Mouse (Mus musculus) heart, adult 2 months (tissue): ENCODE measurements around the gene Hist1h1b. TPM values are rescaled to one million over a fixed set of nuclear protein-coding genes. Genes with fewer than 3 reads are reported as not detected.
"Not testable (repeated sequence)": the region's sequence is repeated elsewhere in the genome, so short reads cannot be mapped to it uniquely, and the experiment has no call there.

Experiments
- DNase-seq, 2 experiments: peaks; one replicate each; pipeline ENCODE4 v3.0.0; 2021
- H3K27ac ChIP-seq: fragments of 200-600 bp; 2 replicates; pipeline ENCODE4 v1.8.1; 2022
- H3K27me3 ChIP-seq: fragments of 200-500 bp; 2 replicates; pipeline ENCODE4 v1.6.1; 2012; ENCODE audit warnings: mild to moderate bottlenecking, low read length, inconsistent platforms, mixed read lengths; ENCODE audit not compliant: control insufficient read depth, insufficient read depth
- H3K36me3 ChIP-seq: fragments of 200-500 bp; 2 replicates; pipeline ENCODE4 v1.6.1; 2012; ENCODE audit warnings: low read length, inconsistent platforms; ENCODE audit not compliant: control insufficient read depth, insufficient read depth
- H3K4me1 ChIP-seq: fragments of 200-500 bp; 2 replicates; pipeline ENCODE4 v1.6.1; 2011; ENCODE audit warnings: low read length; ENCODE audit not compliant: control insufficient read depth, insufficient read depth
- H3K4me3 ChIP-seq: fragments of 200-600 bp; 2 replicates; pipeline ENCODE4 v1.8.1; 2022
- H3K79me2 ChIP-seq: fragments of 200-500 bp; replicated peaks from 2 replicates; pipeline ENCODE4 v1.6.1; 2012; ENCODE audit warnings: mild to moderate bottlenecking, inconsistent platforms, low read length, moderate library complexity, mixed read lengths; ENCODE audit not compliant: control insufficient read depth, insufficient read depth
- H3K9ac ChIP-seq: fragments of 200-500 bp; 2 replicates; pipeline ENCODE4 v1.6.1; 2012; ENCODE audit warnings: low read depth, mild to moderate bottlenecking, control low read depth, inconsistent platforms, low read length, mixed read lengths
- CTCF ChIP-seq: fragments of 200-600 bp; IDR thresholded peaks from 2 replicates; pipeline ENCODE4 v1.8.1; 2022; ENCODE audit warnings: antibody characterized with exemption, mild to moderate bottlenecking, moderate library complexity
- EP300 ChIP-seq: fragments of 200-500 bp; IDR thresholded peaks from 2 replicates; pipeline ENCODE4 v1.6.1; 2011; ENCODE audit warnings: low read depth, low read length, control low read depth; ENCODE audit not compliant: insufficient read depth
- POLR2A ChIP-seq: fragments of 200-500 bp; IDR thresholded peaks from 2 replicates; pipeline ENCODE4 v1.6.1; 2011; ENCODE audit warnings: mild to moderate bottlenecking, low read depth, low read length, control low read depth; ENCODE audit not compliant: insufficient read depth
- WGBS: fragments of 180-500 bp; shearing (Covaris S2); methylation state at CpG from one replicate; pipeline ENCODE4 v1.1.7; 2018; 5-methylcytosine and 5-hydroxymethylcytosine counted together
- intact Hi-C: fragments of 180-260 bp; cut with DNase I; formaldehyde crosslinking; loops from one replicate; pipeline ENCODE4 v1.15.1; 2025
- polyA plus RNA-seq: library from polyadenylated mRNA; depleted of rRNA; stranded (reverse); fragments of >200 nt; gene quantifications from 2 replicates; pipeline ENCODE4 v1.2.3, GENCODE M21; 2012
- total RNA-seq, 2 experiments: library from RNA; stranded (reverse); gene quantifications; 2 replicates each; pipeline ENCODE4 v1.2.3; 2021

Hist1h1b gene
- total and polyA plus RNA-seq, 3 experiments: 2.3 to 2.5 TPM; not detected in 1

- H3K27me3 ChIP-seq, H3K4me1 ChIP-seq, H3K79me2 ChIP-seq, H3K36me3 ChIP-seq: not testable (repeated sequence)
- intact Hi-C loops: loop anchor here (10.0 kb wide), 1 partner anchor 1802 kb away; the partner anchor contains the start of gene Hist1h4d
- DNase-seq: peak; percentile 33 to 41
- 0 out of 2 replicates have a peak, but pooled peaks have one; percentile 43 for TF ChIP-seq POLR2A
- H3K27ac ChIP-seq: peak overlapping the region; percentile 44; the same call in 1 of the 2 replicates
- peak overlapping the region; percentile 57 for H3K4me3 ChIP-seq
- WGBS: 6% methylated on average over 14 of the region's 35 CpGs
- H3K9ac ChIP-seq: peak overlapping the region; percentile 76
Observed at GRCm38 (mm10) chr13:21782361-21783254, 2.2 kb upstream of the Hist1h1b start.

GRCm38 (mm10) chr13:21781639-21782038 is 1.2 kb upstream of the Hist1h1b start:
- 98% methylated on average over 1 of the region's 1 CpGs for WGBS
- Histone ChIP-seq H3K27me3 (no peaks in the 10 kb centered on the region), H3K79me2 (no peaks in the 10 kb centered on the region), H3K4me3 (no peak overlapping the region), H3K9ac (no peak overlapping the region), H3K27ac (no peak overlapping the region), H3K36me3 (no peaks in the 10 kb centered on the region), H3K4me1 (peaks cover 2% of the 10 kb centered on the region; the same call in 1 of the 2 replicates)
- intact Hi-C loops: loop anchor here (10.0 kb wide), 1 partner anchor 1803 kb away; the partner anchor contains the start of gene Hist1h4d
- no peak for DNase-seq
- TF ChIP-seq EP300 (no peak), POLR2A (no peak), CTCF (no peak)

- Histone ChIP-seq H3K36me3 (no peaks in the 10 kb centered on the region), H3K9ac (no peak overlapping the region), H3K4me3 (peak overlapping the region; percentile 77), H3K27ac (no peak overlapping the region), H3K79me2 (0 out of 2 replicates have a peak, but pooled peaks cover 1% of the 10 kb centered on the region), H3K4me1 (peaks cover 2% of the 10 kb centered on the region; the same call in 1 of the 2 replicates), H3K27me3 (no peaks in the 10 kb centered on the region)
- WGBS: 53% methylated on average over 6 of the region's 6 CpGs
- no peak for TF ChIP-seq CTCF
- no peak for TF ChIP-seq EP300
- no peak for TF ChIP-seq POLR2A
- intact Hi-C loops: loop anchor here (10.0 kb wide), 1 partner anchor 1804 kb away; the partner anchor contains the start of gene Hist1h4d
- DNase-seq: no peak
Observed at GRCm38 (mm10) chr13:21781021-21781555, 663 bp upstream of the Hist1h1b start.

GRCm38 (mm10) chr13:21778814-21779766 is 1.3 kb downstream of the Hist1h1b start:
- peak overlapping the region; percentile 85 for H3K9ac ChIP-seq
- WGBS: 5% methylated on average over 33 of the region's 33 CpGs
- peak; percentile 65 to 74 for DNase-seq
- peak overlapping the region; percentile 77 for H3K4me3 ChIP-seq
- H3K36me3 ChIP-seq: no peaks in the 10 kb centered on the region
- H3K79me2 ChIP-seq: 0 out of 2 replicates have a peak, but pooled peaks cover 1% of the 10 kb centered on the region
- TF ChIP-seq EP300: no peak
- peak; percentile 43 for TF ChIP-seq POLR2A
- no peak for TF ChIP-seq CTCF
- no peaks in the 10 kb centered on the region for H3K27me3 ChIP-seq
- peak overlapping the region; percentile 83 for H3K27ac ChIP-seq
- peaks cover 2% of the 10 kb centered on the region; the same call in 1 of the 2 replicates for H3K4me1 ChIP-seq
- intact Hi-C loops: loop anchor here (2.0 to 5.0 kb wide), 3 partner anchors 28 to 263 kb away; partner anchors contain the start of genes Hist1h2ag, Hist1h2bj, Hist1h4i and Hist1h4k

GRCm38 (mm10) chr13:21755707-21756106 is 24.7 kb downstream of the Hist1h1b start:
- Histone ChIP-seq H3K27ac (no peak overlapping the region), H3K4me3 (no peak overlapping the region), H3K79me2 (no peaks in the 10 kb centered on the region), H3K9ac (no peak overlapping the region), H3K4me1 (no peaks in the 10 kb centered on the region; the same call in 1 of the 2 replicates), H3K36me3 (no peaks in the 10 kb centered on the region), H3K27me3 (no peaks in the 10 kb centered on the region)
- TF ChIP-seq CTCF (no peak), POLR2A (no peak), EP300 (no peak)
- intact Hi-C loops: loop anchor here (10.0 kb wide), 3 partner anchors 289 to 1979 kb away; partner anchors contain the start of genes Hist1h1c, Hist1h2ac, Hist1h2ag and Hist1h2bc
- no peak for DNase-seq
- 79% methylated on average over 1 of the region's 1 CpGs for WGBS

GRCm38 (mm10) chr13:21754294-21755001 is 26.0 kb downstream of the Hist1h1b start:
- H3K4me1 ChIP-seq, H3K27me3 ChIP-seq, DNase-seq, H3K36me3 ChIP-seq, H3K79me2 ChIP-seq, H3K27ac ChIP-seq: not testable (repeated sequence)
- peak overlapping the region; percentile 40 for H3K4me3 ChIP-seq
- intact Hi-C loops: loop anchor here (10.0 kb wide), 3 partner anchors 290 to 1980 kb away; partner anchors contain the start of genes Hist1h1c, Hist1h2ac, Hist1h2ag and Hist1h2bc
- 4% methylated on average over 15 of the region's 26 CpGs for WGBS
- H3K9ac ChIP-seq: peak overlapping the region; percentile 38; the same call in 1 of the 2 replicates
